20 mouse cellular contexts compared by ENCODE assay signal in the genomic region with DNA sequence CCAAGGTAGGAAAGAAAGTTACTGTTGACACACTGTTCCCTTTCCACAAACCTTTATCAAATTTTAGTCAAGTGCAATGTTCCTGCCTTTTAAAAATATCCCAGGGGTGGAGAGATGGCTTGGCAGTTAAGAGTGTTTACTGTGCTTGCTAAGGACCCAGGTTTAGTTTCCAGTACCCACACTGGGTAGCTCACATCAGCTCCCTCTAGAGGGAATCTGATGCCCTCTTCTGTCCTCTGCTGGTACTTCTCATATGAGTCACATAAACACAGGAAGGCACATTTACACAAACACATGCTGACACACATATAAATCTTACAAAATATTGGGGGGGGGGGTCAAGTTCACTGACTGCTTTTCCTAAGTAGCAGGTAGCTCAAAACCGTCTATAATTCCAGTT. TPM values are rescaled to one million over a fixed set of nuclear protein-coding genes. Genes with fewer than 3 reads are reported as not detected.
DNase-seq lines count a peak whose midpoint lies in the region; ATAC-seq and TF ChIP-seq lines count a peak whose summit lies in the region.
"Had no signal": no experiment of that assay in that cellular context is flagged by ENCODE, and none has a peak within 500 bp of the region (broad histone marks: within the 10 kb centered on the region; RNA-seq: fewer than 3 reads in every experiment).

No protein-coding gene starts in this region.

- H3K9me3 ChIP-seq in forebrain, postnatal 0 days (ENCODE audit: low read length) = no peaks in the 10 kb centered on the region
- H3K9me3 ChIP-seq in forebrain, embryonic 12.5 days = no peaks in the 10 kb centered on the region
- H3K9me3 ChIP-seq in lung, embryonic 14.5 days (ENCODE audit: low read depth, low read length) = no peaks in the 10 kb centered on the region
- H3K9me3 ChIP-seq in neural tube, embryonic 15.5 days (replicated peaks) = no peaks in the 10 kb centered on the region
- H3K9me3 ChIP-seq: forebrain, embryonic 13.5 days; limb, embryonic 10.5 days; liver, embryonic 15.5 days had no signal

- no peak overlapping the region for H3K4me2 ChIP-seq in forebrain, postnatal 0 days (ENCODE audit: low read depth)
- H3K4me2 ChIP-seq in forebrain, embryonic 12.5 days = no peak overlapping the region
- H3K4me2 ChIP-seq in lung, embryonic 14.5 days = no peak overlapping the region
- H3K4me2 ChIP-seq in neural tube, embryonic 15.5 days = no peak overlapping the region
- H3K4me2 ChIP-seq: forebrain, embryonic 13.5 days; liver, embryonic 15.5 days had no signal

- no peaks in the 10 kb centered on the region for H3K27me3 ChIP-seq in forebrain, postnatal 0 days (ENCODE audit: insufficient read depth, low read length)
- H3K27me3 ChIP-seq in forebrain, embryonic 12.5 days = no peaks in the 10 kb centered on the region
- H3K27me3 ChIP-seq in lung, embryonic 14.5 days (ENCODE audit: insufficient read depth, low read length) = no peaks in the 10 kb centered on the region
- H3K27me3 ChIP-seq in neural tube, embryonic 15.5 days (replicated peaks) = no peaks in the 10 kb centered on the region
- H3K27me3 ChIP-seq: forebrain, embryonic 13.5 days; liver, embryonic 15.5 days had no signal

- H3K9ac ChIP-seq in forebrain, postnatal 0 days = no peak overlapping the region
- no peak overlapping the region for H3K9ac ChIP-seq in forebrain, embryonic 12.5 days
- no peak overlapping the region for H3K9ac ChIP-seq in lung, embryonic 14.5 days
- no peak overlapping the region for H3K9ac ChIP-seq in neural tube, embryonic 15.5 days (replicated peaks)
- H3K9ac ChIP-seq: forebrain, embryonic 13.5 days; liver, embryonic 15.5 days had no signal

- 0 out of 2 replicates have a peak, but pooled peaks have one; percentile 30 for ATAC-seq in forebrain, postnatal 0 days
- no peak for ATAC-seq in forebrain, embryonic 12.5 days (ENCODE audit: low FRiP score)
- no peak for ATAC-seq in lung, embryonic 14.5 days (ENCODE audit: insufficient read depth)
- no peak for ATAC-seq in neural tube, embryonic 15.5 days (ENCODE audit: low FRiP score)
- ATAC-seq: forebrain, embryonic 13.5 days; hindbrain, embryonic 16.5 days had no signal

- no peak for DNase-seq in forebrain, postnatal 0 days
- DNase-seq in lung, embryonic 14.5 days = peak; percentile 18
- no peak for DNase-seq in lung, postnatal 25 days (ENCODE audit: low spot score)
- DNase-seq in ES-CJ7 (ENCODE audit: low read depth, low spot score) = peak; percentile 74
- DNase-seq in induced T-regulatory cell, adult 2 months (ENCODE audit: low read depth) = peak; percentile 43
- DNase-seq in cerebellum, adult 9-10 months = no peak
- DNase-seq: adrenal gland, adult 2 months; B cell, adult 2 months; cerebellum, adult 18-20 months; heart, adult 18-20 months; heart, postnatal 10 days; kidney, adult 8-10 months had no signal

- H3K4me3 ChIP-seq in forebrain, postnatal 0 days (ENCODE audit: low read depth, low read length) = no peak overlapping the region
- H3K4me3 ChIP-seq in forebrain, embryonic 12.5 days (replicated peaks) = no peak overlapping the region
- H3K4me3 ChIP-seq in lung, embryonic 14.5 days (ENCODE audit: low read depth, low read length) = no peak overlapping the region
- no peak overlapping the region for H3K4me3 ChIP-seq in neural tube, embryonic 15.5 days (replicated peaks)
- H3K4me3 ChIP-seq: forebrain, embryonic 13.5 days; limb, embryonic 10.5 days; liver, embryonic 15.5 days had no signal

- H3K36me3 ChIP-seq in forebrain, postnatal 0 days (ENCODE audit: insufficient read depth) = no peaks in the 10 kb centered on the region
- H3K36me3 ChIP-seq in forebrain, embryonic 12.5 days (replicated peaks) = peaks cover 7% of the 10 kb centered on the region
- peaks cover 4% of the 10 kb centered on the region; the same call in 1 of the 2 replicates for H3K36me3 ChIP-seq in lung, embryonic 14.5 days (ENCODE audit: insufficient read depth)
- no peaks in the 10 kb centered on the region for H3K36me3 ChIP-seq in neural tube, embryonic 15.5 days
- H3K36me3 ChIP-seq: liver, embryonic 15.5 days had no signal

- peak; percentile 14; the same call in 1 of the 2 replicates for TF ChIP-seq CTCF in forebrain, postnatal 0 days (IDR thresholded peaks at IDR 0.05; ENCODE audit: low read depth)
- peak; percentile 31 for TF ChIP-seq CTCF in lung, embryonic 14.5 days (IDR thresholded peaks at IDR 0.05; ENCODE audit: low read depth)

- H3K27ac ChIP-seq in forebrain, postnatal 0 days (ENCODE audit: low read depth, low read length) = no peak overlapping the region
- H3K27ac ChIP-seq in forebrain, embryonic 12.5 days = no peak overlapping the region
- no peak overlapping the region for H3K27ac ChIP-seq in lung, embryonic 14.5 days (ENCODE audit: low read depth)
- H3K27ac ChIP-seq in neural tube, embryonic 15.5 days (replicated peaks) = no peak overlapping the region
- H3K27ac ChIP-seq: forebrain, embryonic 13.5 days; limb, embryonic 10.5 days; liver, embryonic 15.5 days had no signal

- no peaks in the 10 kb centered on the region for H3K4me1 ChIP-seq in forebrain, postnatal 0 days (ENCODE audit: insufficient read depth)
- H3K4me1 ChIP-seq in forebrain, embryonic 12.5 days = no peaks in the 10 kb centered on the region
- no peaks in the 10 kb centered on the region for H3K4me1 ChIP-seq in lung, embryonic 14.5 days (ENCODE audit: insufficient read depth)
- no peaks in the 10 kb centered on the region for H3K4me1 ChIP-seq in neural tube, embryonic 15.5 days
- H3K4me1 ChIP-seq: forebrain, embryonic 13.5 days; limb, embryonic 10.5 days; liver, embryonic 15.5 days had no signal

- 54% methylated on average over 1 of the region's 1 CpGs for WGBS in forebrain, postnatal 0 days
- 50% methylated on average over 1 of the region's 1 CpGs for WGBS in forebrain, embryonic 12.5 days
- 36% methylated on average over 1 of the region's 1 CpGs for WGBS in lung, embryonic 14.5 days
- 57% methylated on average over 1 of the region's 1 CpGs for WGBS in neural tube, embryonic 15.5 days

RNA-seq across cellular contexts. Expression of gene Ttc9b, which starts 9.2 kb away (rescaled TPM):
- 95.8 and 111 TPM in 2 replicates for total RNA-seq in forebrain, postnatal 0 days (2014; rRNA removed)
- 116 and 118 TPM in 2 replicates for polyA plus RNA-seq in forebrain, postnatal 0 days (2015; fragmentation: Nextera tagmentation; extraction: Ambion mirVana)
- 21.4 and 24.8 TPM in 2 replicates for polyA plus RNA-seq in forebrain, embryonic 12.5 days (2016; fragmentation: Nextera tagmentation; extraction: Ambion mirVana)
- 0.32 and 0.41 TPM in 2 replicates for polyA plus RNA-seq in lung, embryonic 14.5 days (2014; fragmentation: Nextera tagmentation; extraction: Ambion mirVana)
- 78.0 and 99.5 TPM in 2 replicates for polyA plus RNA-seq in neural tube, embryonic 15.5 days (2015; fragmentation: Nextera tagmentation; extraction: Ambion mirVana)
- total RNA-seq: adrenal gland, adult 2 months; heart, adult 18-20 months; heart, postnatal 10 days had no signal
- polyA plus RNA-seq: spleen, adult 2 months; urinary bladder, adult 2 months had no signal

RNA-seq across cellular contexts. Expression of gene Map3k10, which starts 29.9 kb away (rescaled TPM):
- 117 and 126 TPM in 2 replicates for total RNA-seq in forebrain, postnatal 0 days (2014; rRNA removed)
- polyA plus RNA-seq in forebrain, postnatal 0 days (2015; fragmentation: Nextera tagmentation; extraction: Ambion mirVana) = 20.8 and 22.5 TPM in 2 replicates
- 15.4 and 16.2 TPM in 2 replicates for polyA plus RNA-seq in forebrain, embryonic 12.5 days (2016; fragmentation: Nextera tagmentation; extraction: Ambion mirVana)
- polyA plus RNA-seq in lung, embryonic 14.5 days (2014; fragmentation: Nextera tagmentation; extraction: Ambion mirVana) = 6.9 and 7.3 TPM in 2 replicates
- 15.3 and 21.0 TPM in 2 replicates for polyA plus RNA-seq in neural tube, embryonic 15.5 days (2015; fragmentation: Nextera tagmentation; extraction: Ambion mirVana)

RNA-seq across cellular contexts. Expression of gene Zfp607b, which starts 44.7 kb away (rescaled TPM):
- 8.5 and 10.6 TPM in 2 replicates for total RNA-seq in forebrain, postnatal 0 days (2014; rRNA removed)
- 5.7 and 6.5 TPM in 2 replicates for polyA plus RNA-seq in forebrain, postnatal 0 days (2015; fragmentation: Nextera tagmentation; extraction: Ambion mirVana)
- polyA plus RNA-seq in forebrain, embryonic 12.5 days (2016; fragmentation: Nextera tagmentation; extraction: Ambion mirVana) = 9.6 and 10.1 TPM in 2 replicates
- 3.6 and 5.5 TPM in 2 replicates for polyA plus RNA-seq in lung, embryonic 14.5 days (2014; fragmentation: Nextera tagmentation; extraction: Ambion mirVana)
- polyA plus RNA-seq in neural tube, embryonic 15.5 days (2015; fragmentation: Nextera tagmentation; extraction: Ambion mirVana) = 10.1 and 10.7 TPM in 2 replicates

RNA-seq across cellular contexts. Expression of gene Akt2, which starts 53.1 kb away (rescaled TPM):
- 61.1 and 64.2 TPM in 2 replicates for total RNA-seq in forebrain, postnatal 0 days (2014; rRNA removed)
- 53.7 and 53.9 TPM in 2 replicates for polyA plus RNA-seq in forebrain, postnatal 0 days (2015; fragmentation: Nextera tagmentation; extraction: Ambion mirVana)
- 81.2 and 84.6 TPM in 2 replicates for polyA plus RNA-seq in forebrain, embryonic 12.5 days (2016; fragmentation: Nextera tagmentation; extraction: Ambion mirVana)
- polyA plus RNA-seq in lung, embryonic 14.5 days (2014; fragmentation: Nextera tagmentation; extraction: Ambion mirVana) = 92.6 and 98.9 TPM in 2 replicates
- polyA plus RNA-seq in neural tube, embryonic 15.5 days (2015; fragmentation: Nextera tagmentation; extraction: Ambion mirVana) = 52.0 and 59.7 TPM in 2 replicates

Comparison
In these comparisons a context has a peak if more than half of its experiments do, and no peak if none do; other contexts are left out.
1. DNase-seq: peak in lung, embryonic 14.5 days (single experiment), ES-CJ7 (single experiment) and induced T-regulatory cell, adult 2 months (single experiment); none in forebrain, postnatal 0 days (single experiment), lung, postnatal 25 days (single experiment) and cerebellum, adult 9-10 months (single experiment).
2. RNA of gene Ttc9b, which starts 9.2 kb away (polyA plus RNA-seq): 116 to 118 TPM in forebrain, postnatal 0 days, 78.0 to 99.5 TPM in neural tube, embryonic 15.5 days and 21.4 to 24.8 TPM in forebrain, embryonic 12.5 days; 0.32 to 0.41 TPM in lung, embryonic 14.5 days; every median in the first group is over 10 times any median in the second.